Mouse (Mus musculus): ENCODE measurements around the gene Ercc6l2. TPM values are rescaled to one million over a fixed set of nuclear protein-coding genes. Genes with fewer than 3 reads are reported as not detected.

Ercc6l2 gene
- polyA plus RNA-seq, 2 experiments: 23.6 to 26.2 TPM

DNA sequence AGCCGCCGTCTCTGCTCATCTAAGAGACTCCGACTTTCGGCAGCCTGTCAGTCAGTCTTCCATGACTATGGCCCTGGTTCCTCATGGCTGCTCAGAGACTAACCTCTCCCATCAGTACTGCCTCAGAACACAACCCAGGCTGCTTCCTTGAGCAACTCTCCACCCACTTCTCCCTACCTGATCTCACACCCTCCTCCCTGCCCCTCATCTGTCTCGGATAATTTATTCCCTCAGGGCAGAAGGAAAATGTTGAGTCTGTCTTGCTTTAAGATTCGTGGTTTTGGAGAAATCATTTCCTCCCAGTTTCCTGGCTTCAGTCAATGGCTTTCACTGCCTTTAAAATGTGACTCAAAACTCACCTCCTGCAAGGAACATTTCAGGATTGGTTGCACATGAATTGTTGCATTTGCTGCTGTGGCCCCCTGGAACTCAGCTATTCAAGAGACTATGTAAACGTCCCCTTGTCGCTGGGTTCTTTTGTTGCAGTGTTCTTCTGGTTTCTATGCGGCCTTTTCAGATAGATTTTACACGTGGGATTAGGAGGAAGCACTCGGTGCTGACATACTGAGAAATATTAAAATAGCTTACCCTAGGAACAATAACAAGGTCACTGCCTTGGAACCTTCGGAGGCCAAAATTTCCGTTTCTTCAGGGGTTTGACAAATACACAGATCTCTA lies 129.4 kb downstream of the Ercc6l2 start:
- no peak overlapping the region for H3K9ac ChIP-seq (ENCODE audit: low read depth, low read length, severe bottlenecking)
- H3K4me2 ChIP-seq (replicated peaks; ENCODE audit: low read depth, low read length, severe bottlenecking): no peak overlapping the region
- no peak for TF ChIP-seq POLR2A (IDR thresholded peaks at IDR 0.05; ENCODE audit: borderline replicate concordance, extremely low read depth, insufficient read depth, insufficient read length)
- no peak for ATAC-seq (ENCODE audit: low FRiP score, low read depth)
- peak overlapping the region; percentile 27; the same call in 1 of the 2 replicates for H3K27ac ChIP-seq (replicated peaks; ENCODE audit: low read depth, low read length)
- H3K4me3 ChIP-seq (replicated peaks; ENCODE audit: low read length): no peak overlapping the region
- no peak for DNase-seq (ENCODE audit: low spot score)
- WGBS: 53% methylated on average over 13 of the region's 13 CpGs
- H3K36me3 ChIP-seq (ENCODE audit: control insufficient read depth, insufficient read depth, low read length): no peaks in the 10 kb centered on the region
- no peaks in the 10 kb centered on the region for H3K27me3 ChIP-seq (ENCODE audit: control insufficient read depth, insufficient read depth, low read length)
- H3K9me3 ChIP-seq (ENCODE audit: control insufficient read depth, low read length): no peaks in the 10 kb centered on the region
- H3K4me1 ChIP-seq (ENCODE audit: control insufficient read depth, insufficient read depth, low read length): peaks cover 8% of the 10 kb centered on the region

Other genes starting within 250 kb of the Ercc6l2 start
- gene Ptch1, start 241.6 kb upstream of the Ercc6l2 start, polyA plus RNA-seq (2012; rRNA removed): 45.9 and 67.7 TPM in 2 replicates
- gene Ptch1, start 241.6 kb upstream of the Ercc6l2 start, polyA plus RNA-seq (2014; fragmentation: Nextera tagmentation; extraction: Ambion mirVana): 31.0 and 36.6 TPM in 2 replicates